Mouse (Mus musculus): ENCODE results near the gene Kptn. TPM values are rescaled to one million over a fixed set of nuclear protein-coding genes. Genes with fewer than 3 reads are reported as not detected.
A peak's percentile ranks its signal among the peaks of the same experiment; 100 is the strongest.

Gene Kptn
- polyA plus RNA-seq (2014; fragmentation: Nextera tagmentation; extraction: Ambion mirVana): 25.1 and 29.2 TPM in 2 replicates

DNA sequence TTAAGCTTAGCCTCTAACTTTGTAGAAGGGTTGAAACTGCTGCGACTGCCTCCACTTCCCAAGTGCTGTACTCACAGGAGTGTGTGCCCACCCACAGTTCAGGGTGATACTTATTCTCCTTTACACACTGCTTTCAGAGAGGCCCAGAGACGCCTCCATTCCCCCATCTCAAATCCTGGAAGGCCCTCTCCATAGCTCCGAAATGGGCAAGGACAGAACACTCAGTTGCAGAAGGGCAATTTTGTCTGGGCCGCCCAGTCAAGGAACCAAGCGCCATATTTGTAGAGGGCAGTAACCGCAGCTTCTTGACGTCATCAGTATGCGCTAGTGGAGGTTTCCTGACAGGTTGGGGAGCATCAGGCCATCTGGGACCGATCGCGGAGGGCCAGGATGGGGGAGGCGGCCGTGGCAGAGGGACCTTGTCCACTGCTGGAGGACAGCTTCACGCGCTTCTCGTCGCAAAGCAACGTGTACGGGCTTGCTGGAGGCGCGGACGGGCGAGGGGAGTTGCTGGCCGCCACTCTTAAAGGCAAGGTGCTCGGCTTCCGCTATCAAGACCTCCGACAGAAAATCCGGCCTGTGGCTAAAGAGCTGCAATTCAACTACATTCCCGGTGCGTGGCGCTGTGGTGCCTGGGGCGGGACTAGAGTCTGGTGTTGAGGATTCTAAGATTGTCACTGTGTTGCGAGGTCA, at the start of gene Kptn:
TSS of gene Kptn (plus strand) at position 327 of the 693 bp plus-strand sequence.
- Histone ChIP-seq H3K9me3 (ENCODE audit: control insufficient read depth, low read length) (no peaks in the 10 kb centered on the region), H3K4me1 (ENCODE audit: control insufficient read depth, insufficient read depth, low read length) (0 out of 2 replicates have a peak, but pooled peaks cover 3% of the 10 kb centered on the region), H3K4me2 (replicated peaks; ENCODE audit: low read depth, low read length) (peak within 1 kb of the TSS; percentile 64), H3K27me3 (ENCODE audit: control insufficient read depth, insufficient read depth, low read length) (no peaks in the 10 kb centered on the region), H3K27ac (ENCODE audit: low read depth, low read length) (peak within 1 kb of the TSS; percentile 85), H3K4me3 (ENCODE audit: low read length) (peak within 1 kb of the TSS; percentile 75), H3K9ac (ENCODE audit: low read depth, low read length) (peak within 1 kb of the TSS; percentile 80), H3K36me3 (ENCODE audit: control insufficient read depth, insufficient read depth, low read length) (peaks cover 32% of the 10 kb centered on the region)
- ATAC-seq (ENCODE audit: low FRiP score, low TSS enrichment): peak; percentile 91
- under 1% methylated on average over 33 of the region's 33 CpGs for WGBS

DNA sequence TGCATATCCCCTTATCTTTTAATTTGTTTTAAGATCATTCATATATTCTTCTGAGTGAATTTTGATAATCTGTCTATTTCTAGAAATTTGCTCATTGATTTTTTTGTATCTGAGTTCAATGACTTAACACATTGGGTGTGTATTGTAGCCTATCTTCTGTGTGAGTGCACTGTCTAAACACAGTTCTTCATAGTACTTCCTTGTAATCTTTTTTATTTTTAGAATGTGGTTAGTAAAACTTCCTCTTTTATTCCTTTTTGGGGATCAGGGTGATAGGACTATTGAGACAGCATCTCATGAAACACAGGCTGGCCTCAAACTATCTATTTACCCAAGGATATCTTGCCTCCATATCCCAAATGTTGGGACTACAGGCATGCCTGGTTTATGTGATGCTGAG, 48.8 kb upstream of the Kptn start:
- H3K27ac ChIP-seq (ENCODE audit: low read depth, low read length): no peak overlapping the region
- no peaks in the 10 kb centered on the region for H3K9me3 ChIP-seq (ENCODE audit: control insufficient read depth, low read length)
- no peaks in the 10 kb centered on the region for H3K4me1 ChIP-seq (ENCODE audit: control insufficient read depth, insufficient read depth, low read length)

DNA sequence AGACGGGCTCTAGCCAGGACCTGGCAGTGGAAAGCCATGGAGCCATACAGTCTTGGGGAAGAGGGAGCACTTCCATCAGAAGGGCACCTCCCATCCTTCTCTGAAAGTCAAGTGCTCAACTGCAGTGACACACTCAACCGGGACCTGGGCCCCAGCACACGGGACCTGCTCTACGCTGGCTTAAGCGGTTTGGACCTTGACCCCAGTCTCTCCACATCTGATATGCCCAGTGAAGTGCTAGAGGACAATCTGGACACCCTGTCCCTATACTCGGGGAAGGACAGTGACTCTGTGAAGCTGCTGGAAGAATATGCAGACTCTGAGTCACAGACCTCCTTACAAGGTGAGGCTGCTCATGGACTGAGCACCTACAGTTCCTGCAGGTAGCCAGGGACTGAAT, 47.8 kb upstream of the Kptn start:
- 78% methylated on average over 6 of the region's 6 CpGs for WGBS
- H3K4me2 ChIP-seq (replicated peaks; ENCODE audit: low read depth, low read length): no peak overlapping the region

More for the DNA sequence above, 48.8 kb upstream of the Kptn start:
- H3K27me3 ChIP-seq (ENCODE audit: control insufficient read depth, insufficient read depth, low read length): no peaks in the 10 kb centered on the region
- no peak overlapping the region for H3K4me2 ChIP-seq (replicated peaks; ENCODE audit: low read depth, low read length)
- no peaks in the 10 kb centered on the region for H3K36me3 ChIP-seq (ENCODE audit: control insufficient read depth, insufficient read depth, low read length)
- ATAC-seq (ENCODE audit: low FRiP score, low TSS enrichment): no peak
- no peak overlapping the region for H3K9ac ChIP-seq (ENCODE audit: low read depth, low read length)
- no peak overlapping the region for H3K4me3 ChIP-seq (ENCODE audit: low read length)

DNA sequence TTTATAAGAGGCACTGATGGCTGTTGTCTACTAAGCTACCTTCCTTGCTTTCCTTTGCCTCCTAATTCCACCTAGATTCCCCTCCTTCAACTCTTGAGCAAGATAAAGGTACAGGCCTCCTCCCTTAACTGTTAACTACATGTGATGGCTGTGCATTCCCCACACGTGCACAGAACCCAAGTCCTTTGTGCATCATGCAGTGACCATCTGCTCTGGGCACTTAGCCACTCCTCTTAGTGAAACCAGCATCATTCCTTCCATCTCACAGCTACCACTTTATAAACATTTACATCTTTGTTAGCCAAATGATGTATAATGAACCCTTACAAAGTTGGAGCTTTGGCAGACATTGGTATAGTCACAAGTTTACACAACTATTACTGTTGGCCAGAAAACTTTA, 39.7 kb upstream of the Kptn start:
- WGBS: 73% methylated on average over 1 of the region's 1 CpGs
- Histone ChIP-seq H3K9me3 (ENCODE audit: control insufficient read depth, low read length) (no peaks in the 10 kb centered on the region), H3K4me1 (ENCODE audit: control insufficient read depth, insufficient read depth, low read length) (no peaks in the 10 kb centered on the region), H3K36me3 (ENCODE audit: control insufficient read depth, insufficient read depth, low read length) (no peaks in the 10 kb centered on the region), H3K27ac (ENCODE audit: low read depth, low read length) (no peak overlapping the region), H3K9ac (ENCODE audit: low read depth, low read length) (no peak overlapping the region), H3K4me2 (replicated peaks; ENCODE audit: low read depth, low read length) (no peak overlapping the region), H3K4me3 (ENCODE audit: low read length) (no peak overlapping the region), H3K27me3 (ENCODE audit: control insufficient read depth, insufficient read depth, low read length) (no peaks in the 10 kb centered on the region)
- no peak for ATAC-seq (ENCODE audit: low FRiP score, low TSS enrichment)

More for the DNA sequence above, 47.8 kb upstream of the Kptn start:
- ATAC-seq (ENCODE audit: low FRiP score, low TSS enrichment): no peak
- H3K9me3 ChIP-seq (ENCODE audit: control insufficient read depth, low read length): no peaks in the 10 kb centered on the region
- no peaks in the 10 kb centered on the region for H3K36me3 ChIP-seq (ENCODE audit: control insufficient read depth, insufficient read depth, low read length)
- H3K27ac ChIP-seq (ENCODE audit: low read depth, low read length): no peak overlapping the region
- H3K27me3 ChIP-seq (ENCODE audit: control insufficient read depth, insufficient read depth, low read length): no peaks in the 10 kb centered on the region
- H3K4me1 ChIP-seq (ENCODE audit: control insufficient read depth, insufficient read depth, low read length): no peaks in the 10 kb centered on the region
- H3K9ac ChIP-seq (ENCODE audit: low read depth, low read length): no peak overlapping the region
- no peak overlapping the region for H3K4me3 ChIP-seq (ENCODE audit: low read length)

DNA sequence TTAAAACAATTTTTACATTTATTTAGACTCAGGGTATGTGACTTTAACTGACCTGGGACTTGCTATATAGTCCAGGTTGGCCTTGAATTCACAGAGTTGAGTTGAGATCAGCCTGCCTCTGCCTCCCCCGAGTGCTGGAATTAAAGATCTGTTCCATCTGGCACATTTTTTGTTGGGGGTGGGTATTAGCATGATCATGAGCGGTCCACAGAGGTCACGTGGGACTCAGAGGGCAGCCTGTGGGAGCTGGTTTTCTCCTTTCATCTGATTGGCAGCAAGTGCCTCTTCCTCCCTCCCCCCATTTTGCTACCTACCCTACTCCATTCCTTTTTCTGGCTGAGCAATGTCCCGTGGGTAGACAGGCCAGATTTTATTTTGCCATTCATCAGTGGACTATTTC, 39.1 kb upstream of the Kptn start:
- H3K27ac ChIP-seq (ENCODE audit: low read depth, low read length): no peak overlapping the region
- H3K9me3 ChIP-seq (ENCODE audit: control insufficient read depth, low read length): no peaks in the 10 kb centered on the region
- H3K27me3 ChIP-seq (ENCODE audit: control insufficient read depth, insufficient read depth, low read length): no peaks in the 10 kb centered on the region
- no peak overlapping the region for H3K4me2 ChIP-seq (replicated peaks; ENCODE audit: low read depth, low read length)
- 73% methylated on average over 4 of the region's 4 CpGs for WGBS
- no peaks in the 10 kb centered on the region for H3K36me3 ChIP-seq (ENCODE audit: control insufficient read depth, insufficient read depth, low read length)
- H3K9ac ChIP-seq (ENCODE audit: low read depth, low read length): no peak overlapping the region
- no peaks in the 10 kb centered on the region for H3K4me1 ChIP-seq (ENCODE audit: control insufficient read depth, insufficient read depth, low read length)
- no peak overlapping the region for H3K4me3 ChIP-seq (ENCODE audit: low read length)
- no peak for ATAC-seq (ENCODE audit: low FRiP score, low TSS enrichment)

DNA sequence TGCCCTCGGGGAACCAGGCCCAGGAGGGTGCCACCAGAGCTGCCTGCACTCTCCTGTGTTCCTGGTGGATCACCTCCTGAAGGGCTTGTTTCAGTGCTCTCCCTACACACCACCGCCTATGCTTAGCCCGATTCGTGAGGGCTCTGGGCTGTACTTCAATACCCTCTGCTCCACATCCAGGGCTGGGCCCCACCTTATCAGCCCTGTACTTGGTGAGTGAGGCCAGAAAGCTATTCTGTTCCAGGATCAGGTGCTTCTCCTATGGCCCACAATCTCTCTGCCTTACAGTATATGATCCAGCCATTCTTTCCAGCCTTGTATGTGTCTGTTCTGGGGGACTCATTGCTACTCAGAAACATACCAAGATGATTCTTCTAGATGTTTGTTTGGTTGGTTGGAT, 36.3 kb upstream of the Kptn start:
- WGBS: 57% methylated on average over 4 of the region's 4 CpGs

DNA sequence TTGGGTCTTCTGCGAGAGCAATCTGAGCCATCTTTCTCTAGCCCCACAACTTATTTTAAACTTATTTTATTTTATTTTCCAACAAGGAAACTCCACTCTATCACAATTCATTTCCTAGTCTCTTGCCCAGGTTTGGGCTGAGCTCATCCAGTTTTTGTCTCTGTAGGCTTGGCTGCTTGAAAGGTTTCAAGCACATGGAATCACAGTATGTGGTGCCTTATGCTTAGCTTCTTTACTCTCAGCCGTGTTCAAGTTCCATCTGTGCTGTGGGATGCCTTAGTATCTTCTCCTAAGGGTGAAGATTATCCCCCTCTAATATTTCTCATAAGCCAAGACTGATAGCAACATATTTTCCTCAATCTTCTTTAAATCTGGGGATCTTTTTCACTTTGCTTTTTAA, 32.1 kb upstream of the Kptn start:
- H3K27me3 ChIP-seq (ENCODE audit: control insufficient read depth, insufficient read depth, low read length): no peaks in the 10 kb centered on the region

More for the DNA sequence above, 36.3 kb upstream of the Kptn start:
- Histone ChIP-seq H3K4me3 (ENCODE audit: low read length) (no peak overlapping the region), H3K9me3 (ENCODE audit: control insufficient read depth, low read length) (no peaks in the 10 kb centered on the region), H3K27me3 (ENCODE audit: control insufficient read depth, insufficient read depth, low read length) (no peaks in the 10 kb centered on the region), H3K36me3 (ENCODE audit: control insufficient read depth, insufficient read depth, low read length) (no peaks in the 10 kb centered on the region), H3K9ac (ENCODE audit: low read depth, low read length) (no peak overlapping the region), H3K4me2 (replicated peaks; ENCODE audit: low read depth, low read length) (no peak overlapping the region), H3K4me1 (ENCODE audit: control insufficient read depth, insufficient read depth, low read length) (no peaks in the 10 kb centered on the region), H3K27ac (ENCODE audit: low read depth, low read length) (no peak overlapping the region)
- ATAC-seq (ENCODE audit: low FRiP score, low TSS enrichment): no peak

DNA sequence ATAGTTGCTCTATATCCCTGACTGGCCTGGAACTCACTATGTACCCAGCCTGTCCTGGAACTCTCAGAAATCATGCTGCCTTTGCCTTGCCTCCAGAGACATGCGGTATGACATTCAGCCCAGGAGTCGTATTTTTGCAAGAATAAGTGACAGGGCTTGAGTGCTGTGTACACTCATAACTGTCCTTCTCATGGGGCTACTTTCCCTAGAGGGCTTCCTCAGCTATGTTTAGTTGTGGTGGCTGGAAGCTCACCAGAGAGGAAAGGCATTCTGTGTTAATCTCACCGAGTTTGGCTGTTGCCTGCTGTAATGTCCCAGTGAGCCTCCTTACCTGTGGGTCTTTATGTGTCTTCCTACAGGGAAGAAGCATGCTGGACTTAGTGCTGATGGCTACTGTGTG, 25.1 kb upstream of the Kptn start:
- 72% methylated on average over 3 of the region's 3 CpGs for WGBS
- H3K4me2 ChIP-seq (replicated peaks; ENCODE audit: low read depth, low read length): no peak overlapping the region
- H3K4me3 ChIP-seq (ENCODE audit: low read length): no peak overlapping the region
- no peaks in the 10 kb centered on the region for H3K9me3 ChIP-seq (ENCODE audit: control insufficient read depth, low read length)
- ATAC-seq (ENCODE audit: low FRiP score, low TSS enrichment): no peak
- H3K27me3 ChIP-seq (ENCODE audit: control insufficient read depth, insufficient read depth, low read length): no peaks in the 10 kb centered on the region
- H3K27ac ChIP-seq (ENCODE audit: low read depth, low read length): no peak overlapping the region
- H3K9ac ChIP-seq (ENCODE audit: low read depth, low read length): no peak overlapping the region
- H3K4me1 ChIP-seq (ENCODE audit: control insufficient read depth, insufficient read depth, low read length): peaks cover 5% of the 10 kb centered on the region
- no peaks in the 10 kb centered on the region for H3K36me3 ChIP-seq (ENCODE audit: control insufficient read depth, insufficient read depth, low read length)

More for the DNA sequence above, 32.1 kb upstream of the Kptn start:
- Histone ChIP-seq H3K4me2 (replicated peaks; ENCODE audit: low read depth, low read length) (no peak overlapping the region), H3K9ac (ENCODE audit: low read depth, low read length) (no peak overlapping the region), H3K36me3 (ENCODE audit: control insufficient read depth, insufficient read depth, low read length) (no peaks in the 10 kb centered on the region), H3K27ac (ENCODE audit: low read depth, low read length) (no peak overlapping the region), H3K4me1 (ENCODE audit: control insufficient read depth, insufficient read depth, low read length) (no peaks in the 10 kb centered on the region), H3K9me3 (ENCODE audit: control insufficient read depth, low read length) (no peaks in the 10 kb centered on the region), H3K4me3 (ENCODE audit: low read length) (no peak overlapping the region)
- no peak for ATAC-seq (ENCODE audit: low FRiP score, low TSS enrichment)
- WGBS: 79% methylated on average over 2 of the region's 2 CpGs
